Mouse (Mus musculus) liver, embryonic 14.5 days (tissue): ENCODE results near the gene Gga1. TPM values are rescaled to one million over a fixed set of nuclear protein-coding genes. Genes with fewer than 3 reads are reported as not detected.
"Not testable (repeated sequence)": the region's sequence is repeated elsewhere in the genome, so short reads cannot be mapped to it uniquely, and the experiment has no call there.

Experiments used
- ATAC-seq: fragments of 200-750 bp; cut with Nextera tagmentation; 2 replicates; pipeline ENCODE4 v1.8.0; 2017; ENCODE audit warnings: moderate number of reproducible peaks, mild to moderate bottlenecking, moderate library complexity; ENCODE audit not compliant: insufficient read depth
- DNase-seq, 3 experiments: peaks; one replicate each; pipeline ENCODE4 v3.0.0-alpha.2; 2012 to 2013; ENCODE audit warnings: low read depth in 3 of 3, low spot score in 3 of 3
- H3K27ac ChIP-seq: fragments of 300-500 bp; sonication (generic); 2 replicates; pipeline ENCODE4 v1.5.1; 2014; ENCODE audit warnings: moderate library complexity, mild to moderate bottlenecking, control low read depth, inconsistent platforms
- H3K27me3 ChIP-seq: fragments of 300-500 bp; sonication (generic); 2 replicates; pipeline ENCODE4 v1.6.1; 2014; ENCODE audit warnings: mild to moderate bottlenecking, low read length, moderate library complexity; ENCODE audit not compliant: control insufficient read depth, insufficient read depth
- H3K36me3 ChIP-seq: fragments of 300-500 bp; sonication (generic); replicated peaks from 2 replicates; pipeline ENCODE4 v1.6.1; 2014; ENCODE audit warnings: low read depth; ENCODE audit not compliant: control insufficient read depth, insufficient read depth
- H3K4me1 ChIP-seq, 2 experiments: fragments of 200-500 bp in 1 of 2; fragments of 300-500 bp in 1 of 2; sonication (generic) in 1 of 2; replicated peaks; 2 replicates each; pipeline ENCODE4 v1.6.1; 2012 to 2014; ENCODE audit warnings: antibody characterized with exemption in 1 of 2, inconsistent platforms in 1 of 2, low read length in 1 of 2; ENCODE audit not compliant: control insufficient read depth in 2 of 2, insufficient read depth in 2 of 2
- H3K4me2 ChIP-seq: fragments of 300-500 bp; sonication (generic); 2 replicates; pipeline ENCODE4 v1.6.1; 2014; ENCODE audit warnings: low read depth, mild to moderate bottlenecking, control low read depth, moderate library complexity
- H3K4me3 ChIP-seq, 2 experiments: fragments of 200-500 bp in 1 of 2; fragments of 300-500 bp in 1 of 2; sonication (generic) in 1 of 2; 2 replicates each; pipeline ENCODE4 v1.5.1; 2012 to 2014; ENCODE audit warnings: low read depth in 2 of 2, low read length in 2 of 2, mild to moderate bottlenecking in 2 of 2, control low read depth in 1 of 2, inconsistent platforms in 1 of 2, moderate library complexity in 1 of 2; ENCODE audit not compliant: insufficient read depth in 1 of 2
- H3K9ac ChIP-seq: fragments of 300-500 bp; sonication (generic); replicated peaks from 2 replicates; pipeline ENCODE4 v1.6.1; 2014; ENCODE audit warnings: mild to moderate bottlenecking, control low read depth, moderate library complexity
- H3K9me3 ChIP-seq: fragments of 300-500 bp; sonication (generic); 2 replicates; pipeline ENCODE4 v1.6.1; 2016; ENCODE audit warnings: low read length, mixed read lengths; ENCODE audit not compliant: control insufficient read depth
- CTCF ChIP-seq: IDR thresholded peaks from 2 replicates; pipeline ENCODE4 v1.5.1; 2016; ENCODE audit warnings: antibody characterized with exemption, low read depth, control low read depth
- EP300 ChIP-seq: IDR thresholded peaks from 2 replicates; pipeline ENCODE4 v1.6.1; 2016; ENCODE audit warnings: antibody characterized with exemption, low read depth
- WGBS: fragments of 180-500 bp; shearing (Covaris S2); extraction: QIAGEN DNeasy Blood & Tissue Kit; methylation state at CpG from one replicate; pipeline ENCODE4 v1.1.7; 2014; ENCODE audit not compliant: insufficient replicate concordance; 5-methylcytosine and 5-hydroxymethylcytosine counted together
- polyA plus RNA-seq, 2 experiments: library from polyadenylated mRNA; depleted of rRNA in 1 of 2; stranded (reverse) in 1 of 2; unstranded in 1 of 2; fragments of >200 nt; fragmentation: Nextera tagmentation in 1 of 2; extraction: Ambion mirVana in 1 of 2; gene quantifications; 2 replicates each; pipeline versions ENCODE4 v1.2.1 to v1.2.3; 2012 to 2014

Gene Gga1
- polyA plus RNA-seq, 2 experiments = 13.6 to 16.6 TPM

GRCm38 (mm10) chr15:78873803-78874435 lies 3.1 kb upstream of the Gga1 start:
- no peak for TF ChIP-seq EP300
- no peak for TF ChIP-seq CTCF
- ATAC-seq (no peak), DNase-seq (no peak)
- H3K36me3 ChIP-seq = no peaks in the 10 kb centered on the region
- peaks cover 16 to 19% of the 10 kb centered on the region in 2 experiments for H3K4me1 ChIP-seq
- no peaks in the 10 kb centered on the region for H3K27me3 ChIP-seq
- H3K9me3 ChIP-seq = no peaks in the 10 kb centered on the region
- no peak overlapping the region for H3K4me2 ChIP-seq
- H3K27ac ChIP-seq = no peak overlapping the region
- no peak overlapping the region for H3K9ac ChIP-seq
- WGBS = 60% methylated on average over 13 of the region's 13 CpGs
- no peak overlapping the region for H3K4me3 ChIP-seq

GRCm38 (mm10) chr15:78874989-78875388 lies 2.0 kb upstream of the Gga1 start:
- H3K27ac ChIP-seq = no peak overlapping the region
- no peak overlapping the region for H3K9ac ChIP-seq
- no peaks in the 10 kb centered on the region for H3K36me3 ChIP-seq
- no peak for ATAC-seq
- no peak for DNase-seq
- H3K9me3 ChIP-seq = no peaks in the 10 kb centered on the region
- TF ChIP-seq CTCF (no peak), EP300 (no peak)
- peaks cover 16 to 21% of the 10 kb centered on the region in 2 experiments for H3K4me1 ChIP-seq
- no peak overlapping the region for H3K4me3 ChIP-seq
- H3K4me2 ChIP-seq = no peak overlapping the region
- 73% methylated on average over 8 of the region's 8 CpGs for WGBS
- no peaks in the 10 kb centered on the region for H3K27me3 ChIP-seq

- DNase-seq = no peak
- no peaks in the 10 kb centered on the region for H3K36me3 ChIP-seq
- no peak overlapping the region; the same call in none of the 2 replicates for H3K4me2 ChIP-seq
- no peaks in the 10 kb centered on the region for H3K27me3 ChIP-seq
- no peak overlapping the region for H3K27ac ChIP-seq
- H3K4me3 ChIP-seq = no peak overlapping the region
- no peak for ATAC-seq
- WGBS = 82% methylated on average over 5 of the region's 5 CpGs
- H3K9ac ChIP-seq = no peak overlapping the region
- H3K9me3 ChIP-seq = no peaks in the 10 kb centered on the region
- peaks cover 16 to 20% of the 10 kb centered on the region in 2 experiments for H3K4me1 ChIP-seq
- no peak for TF ChIP-seq CTCF
Measured at GRCm38 (mm10) chr15:78875537-78875936, 1.5 kb upstream of the Gga1 start.

- Histone ChIP-seq H3K4me2 (peak overlapping the region; percentile 98), H3K36me3 (no peaks in the 10 kb centered on the region; the same call in 1 of the 2 replicates), H3K4me3 (peak overlapping the region; percentile 88 to 97), H3K27me3 (no peaks in the 10 kb centered on the region), H3K9ac (peak overlapping the region; percentile 91), H3K27ac (peak overlapping the region; percentile 89), H3K4me1 (peaks cover 16 to 20% of the 10 kb centered on the region in 2 experiments), H3K9me3 (no peaks in the 10 kb centered on the region)
- DNase-seq (peak; percentile 56 to 70 (median 66)), ATAC-seq (peak; percentile 37)
- peak; percentile 79 for TF ChIP-seq EP300
- peak; percentile 88 for TF ChIP-seq CTCF
- 1% methylated on average over 17 of the region's 17 CpGs for WGBS
Measured at GRCm38 (mm10) chr15:78876258-78876696, 713 bp upstream of the Gga1 start.

- peak overlapping the region; percentile 76 for H3K27ac ChIP-seq
- H3K36me3 ChIP-seq = peaks cover 7% of the 10 kb centered on the region
- H3K9me3 ChIP-seq = no peaks in the 10 kb centered on the region
- no peak for ATAC-seq
- TF ChIP-seq EP300 (no peak), CTCF (no peak)
- H3K4me2 ChIP-seq = peak overlapping the region; percentile 98
- no peaks in the 10 kb centered on the region for H3K27me3 ChIP-seq
- H3K9ac ChIP-seq = peak overlapping the region; percentile 91
- no peak for DNase-seq
- peak overlapping the region; percentile 88 to 97 for H3K4me3 ChIP-seq
- WGBS = 1% methylated on average over 15 of the region's 17 CpGs
- peaks cover 16 to 20% of the 10 kb centered on the region in 2 experiments for H3K4me1 ChIP-seq
Measured at GRCm38 (mm10) chr15:78877810-78878390, 910 bp downstream of the Gga1 start.

- H3K9me3 ChIP-seq, H3K27ac ChIP-seq, ATAC-seq, H3K27me3 ChIP-seq, H3K9ac ChIP-seq, DNase-seq, H3K4me3 ChIP-seq: not testable (repeated sequence)
- Histone ChIP-seq H3K4me1 (peaks cover 16 to 20% of the 10 kb centered on the region in 2 experiments), H3K4me2 (peak overlapping the region; percentile 98), H3K36me3 (peaks cover 13% of the 10 kb centered on the region)
- WGBS = 17% methylated on average over 7 of the region's 7 CpGs
Measured at GRCm38 (mm10) chr15:78878792-78879516, 2.0 kb downstream of the Gga1 start.
